Mouse (Mus musculus): ENCODE results near the gene Ripply3. TPM values are rescaled to one million over a fixed set of nuclear protein-coding genes. Genes with fewer than 3 reads are reported as not detected.

Ripply3 gene
- total RNA-seq, 2 experiments from 2014 or later, result 0.29 TPM; not detected in 1

GRCm38 (mm10) chr16:94371301-94371931 lies 43.2 kb downstream of the Ripply3 start, which contains the start of gene Pigp:
Pigp (minus strand) TSS chr16:94371842.
- TF ChIP-seq CTCF (conservative IDR thresholded peaks at IDR 0.05), result peak; percentile 63
- H3K4me3 ChIP-seq, result peak within 1 kb of the TSS; percentile 94
- peak within 1 kb of the TSS; percentile 100 for H3K27ac ChIP-seq
- DNase-seq (ENCODE audit: low spot score in 2 of 2), result peak; percentile 34 to 49

- no peak overlapping the region for H3K27ac ChIP-seq
- H3K4me3 ChIP-seq, result no peak overlapping the region
- no peak for TF ChIP-seq CTCF (conservative IDR thresholded peaks at IDR 0.05)
- DNase-seq (ENCODE audit: low spot score in 2 of 2), result no peak
Observed at GRCm38 (mm10) chr16:94379386-94379785, 51.2 kb downstream of the Ripply3 start.

GRCm38 (mm10) chr16:94383277-94383676 lies 55.1 kb downstream of the Ripply3 start:
- DNase-seq (ENCODE audit: low spot score in 2 of 2), result no peak
- no peak overlapping the region for H3K27ac ChIP-seq
- no peak overlapping the region for H3K4me3 ChIP-seq
- no peak for TF ChIP-seq CTCF (conservative IDR thresholded peaks at IDR 0.05)

Other genes starting within 250 kb of the Ripply3 start
- gene Sim2, start 243.5 kb upstream of the Ripply3 start, total RNA-seq (2021), result under 1 TPM; 0.28 to 0.64 TPM
- gene Hlcs, start 14.8 kb upstream of the Ripply3 start, total RNA-seq (2021), result 10 to 100 TPM; 14.0 to 15.2 TPM
- gene Ttc3, start 42.2 kb downstream of the Ripply3 start, total RNA-seq (2021), result 100 to 1,000 TPM; 794 to 837 TPM
- gene Pigp, start 43.4 kb downstream of the Ripply3 start, total RNA-seq (2021), result 10 to 100 TPM; 39.8 to 42.8 TPM
- gene Vps26c, start 198.4 kb downstream of the Ripply3 start, total RNA-seq (2021), result 10 to 100 TPM; 30.7 to 35.2 TPM
- 10 to 100 TPM; 95.0 to 98.9 TPM for gene Dyrk1a, start 241.6 kb downstream of the Ripply3 start, total RNA-seq (2021)

All from layer of hippocampus, adult 2 months (tissue).